ENCODE assay signal across 12 mouse cellular contexts in the genomic region with DNA sequence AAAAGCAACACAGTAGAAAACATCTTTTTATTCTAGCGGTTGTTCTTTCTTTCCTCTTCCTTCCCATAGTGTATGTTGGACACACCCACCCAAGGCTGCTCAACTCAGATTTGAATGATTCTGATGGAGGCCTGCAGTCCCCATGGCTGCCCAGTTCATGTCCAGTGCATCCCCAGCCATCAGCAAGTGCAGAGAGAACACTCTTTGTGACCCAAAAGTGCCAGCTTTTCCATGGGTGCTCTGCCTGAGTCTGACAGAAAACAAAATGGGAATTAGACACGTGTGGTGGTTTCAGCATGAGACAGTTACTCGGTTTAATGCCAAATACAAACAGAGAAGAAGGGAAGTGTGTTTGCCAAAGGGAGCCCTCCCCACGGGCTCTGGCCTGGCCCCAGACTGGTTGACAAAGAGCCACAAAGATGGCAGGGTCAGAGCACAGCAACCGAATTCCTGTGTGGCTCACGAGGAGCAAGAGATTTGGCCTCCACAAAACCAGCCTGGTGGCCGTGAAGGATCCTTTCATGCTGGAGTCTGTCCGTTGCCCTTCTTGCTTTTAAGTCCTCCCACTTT.
DNase-seq lines count a peak whose midpoint lies in the region; ATAC-seq lines count a peak whose summit lies in the region.
"Had no signal": no experiment of that assay in that cellular context is flagged by ENCODE, and none has a peak within 500 bp of the region (broad histone marks: within the 10 kb centered on the region; RNA-seq: fewer than 3 reads in every experiment).

No protein-coding gene starts in this region.

- H3K4me1 ChIP-seq in hindbrain, embryonic 15.5 days (replicated peaks), result peaks cover 17% of the 10 kb centered on the region
- H3K4me1 ChIP-seq in hindbrain, embryonic 10.5 days (replicated peaks), result peaks cover 39% of the 10 kb centered on the region

- peaks cover 24% of the 10 kb centered on the region for H3K27me3 ChIP-seq in hindbrain, embryonic 15.5 days
- H3K27me3 ChIP-seq in hindbrain, embryonic 10.5 days (ENCODE audit: insufficient read depth, poor library complexity, severe bottlenecking), result peaks cover 62% of the 10 kb centered on the region
- H3K27me3 ChIP-seq: embryonic facial prominence, embryonic 15.5 days had no signal

- DNase-seq in hindbrain, embryonic 10.5 days (ENCODE audit: low spot score), result no peak
- peak; percentile 34 to 49 for DNase-seq in right cerebral cortex, postnatal 10 days (ENCODE audit: low spot score in 2 of 2)
- no peak for DNase-seq in right cerebral cortex, postnatal 14 days
- DNase-seq in cerebellum, adult 9-10 months, result peak; percentile 69
- no peak for DNase-seq in adrenal gland, postnatal 36 days
- no peak for DNase-seq in urinary bladder, adult 18-20 months (ENCODE audit: low spot score in 2 of 2)
- DNase-seq: thymus, adult 2 months had no signal

- H3K9ac ChIP-seq in hindbrain, embryonic 15.5 days, result no peak overlapping the region
- H3K9ac ChIP-seq: embryonic facial prominence, embryonic 15.5 days; limb, embryonic 12.5 days had no signal

- ATAC-seq in hindbrain, embryonic 15.5 days (ENCODE audit: low FRiP score, low read depth), result peak; percentile 67
- ATAC-seq: activated CD4-positive, CD25-positive, alpha-beta regulatory T cell, adult 4 months had no signal

- no peaks in the 10 kb centered on the region for H3K9me3 ChIP-seq in hindbrain, embryonic 15.5 days
- no peaks in the 10 kb centered on the region for H3K9me3 ChIP-seq in hindbrain, embryonic 10.5 days
- H3K9me3 ChIP-seq: embryonic facial prominence, embryonic 15.5 days; limb, embryonic 12.5 days had no signal

- WGBS in hindbrain, embryonic 15.5 days, result 46% methylated on average over 8 of the region's 8 CpGs
- WGBS in hindbrain, embryonic 10.5 days, result 65% methylated on average over 8 of the region's 8 CpGs

- H3K4me2 ChIP-seq in hindbrain, embryonic 15.5 days, result no peak overlapping the region
- H3K4me2 ChIP-seq: embryonic facial prominence, embryonic 15.5 days; limb, embryonic 12.5 days had no signal

- no peaks in the 10 kb centered on the region for H3K36me3 ChIP-seq in hindbrain, embryonic 15.5 days
- no peaks in the 10 kb centered on the region for H3K36me3 ChIP-seq in hindbrain, embryonic 10.5 days
- H3K36me3 ChIP-seq: embryonic facial prominence, embryonic 15.5 days; limb, embryonic 12.5 days had no signal

- no peak overlapping the region for H3K4me3 ChIP-seq in hindbrain, embryonic 15.5 days
- no peak overlapping the region for H3K4me3 ChIP-seq in hindbrain, embryonic 10.5 days
- H3K4me3 ChIP-seq: embryonic facial prominence, embryonic 15.5 days; limb, embryonic 12.5 days had no signal

- no peak overlapping the region for H3K27ac ChIP-seq in hindbrain, embryonic 15.5 days (replicated peaks)
- no peak overlapping the region for H3K27ac ChIP-seq in hindbrain, embryonic 10.5 days
- H3K27ac ChIP-seq: embryonic facial prominence, embryonic 15.5 days; limb, embryonic 12.5 days; macrophage had no signal

Comparison
In these comparisons a context has a peak if more than half of its experiments do, and no peak if none do; other contexts are left out.
1. DNase-seq: peak in right cerebral cortex, postnatal 10 days (2 of 2) and cerebellum, adult 9-10 months (single experiment); none in hindbrain, embryonic 10.5 days (single experiment), right cerebral cortex, postnatal 14 days (single experiment), adrenal gland, postnatal 36 days (0 of 2) and urinary bladder, adult 18-20 months (0 of 2).